Mouse (Mus musculus) thymus, postnatal 4 days (tissue): ENCODE data around the gene Zdhhc7.

Experiments used
- DNase-seq: peaks from one replicate; pipeline ENCODE4 v3.0.0; 2021

The Zdhhc7 gene

GRCm38 (mm10) chr8:120101068-120101972 is at the start of gene Zdhhc7:
Gene Zdhhc7, minus strand, starts transcription at chr8:120101482.
- DNase-seq = peak; percentile 87

DNA sequence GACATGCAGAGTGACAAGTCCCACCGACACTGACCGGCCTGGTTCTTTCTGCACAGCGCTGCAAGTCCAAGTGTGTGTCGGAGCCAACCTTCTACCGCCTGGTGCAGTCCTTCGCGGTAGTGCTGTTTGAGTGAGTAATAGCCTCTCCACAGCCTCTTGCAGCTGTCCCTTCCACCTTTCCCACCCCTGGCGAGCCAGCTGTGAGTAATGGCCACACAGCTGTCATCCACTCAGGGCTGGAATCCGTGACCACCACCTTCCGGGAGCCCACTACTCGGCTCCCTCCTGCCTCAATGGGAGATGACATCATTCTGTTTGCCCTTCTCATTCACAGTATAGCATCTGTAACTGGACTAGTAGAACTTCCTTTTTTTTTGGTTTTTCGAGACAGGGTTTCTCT is 48.7 kb upstream of the Zdhhc7 start:
- DNase-seq = no peak

DNA sequence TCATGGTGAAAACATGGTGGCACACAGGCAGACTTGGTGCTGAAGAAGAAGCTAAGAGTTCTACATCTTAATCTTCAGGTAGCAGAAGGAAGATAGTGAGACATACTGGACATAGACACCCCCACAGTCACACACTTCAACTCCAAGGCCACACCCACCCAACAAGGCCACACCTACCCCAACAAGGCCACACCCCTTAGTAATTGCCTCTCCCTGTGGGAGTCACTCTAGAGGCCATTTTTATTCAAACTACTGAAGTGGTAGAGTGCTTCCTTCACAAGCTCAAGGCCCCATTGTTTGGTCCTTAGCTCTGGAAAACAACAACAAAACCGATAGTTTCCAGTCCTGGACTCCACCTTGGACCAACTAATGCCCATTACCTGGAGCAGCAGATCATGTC is 44.8 kb upstream of the Zdhhc7 start:
- DNase-seq = no peak

DNA sequence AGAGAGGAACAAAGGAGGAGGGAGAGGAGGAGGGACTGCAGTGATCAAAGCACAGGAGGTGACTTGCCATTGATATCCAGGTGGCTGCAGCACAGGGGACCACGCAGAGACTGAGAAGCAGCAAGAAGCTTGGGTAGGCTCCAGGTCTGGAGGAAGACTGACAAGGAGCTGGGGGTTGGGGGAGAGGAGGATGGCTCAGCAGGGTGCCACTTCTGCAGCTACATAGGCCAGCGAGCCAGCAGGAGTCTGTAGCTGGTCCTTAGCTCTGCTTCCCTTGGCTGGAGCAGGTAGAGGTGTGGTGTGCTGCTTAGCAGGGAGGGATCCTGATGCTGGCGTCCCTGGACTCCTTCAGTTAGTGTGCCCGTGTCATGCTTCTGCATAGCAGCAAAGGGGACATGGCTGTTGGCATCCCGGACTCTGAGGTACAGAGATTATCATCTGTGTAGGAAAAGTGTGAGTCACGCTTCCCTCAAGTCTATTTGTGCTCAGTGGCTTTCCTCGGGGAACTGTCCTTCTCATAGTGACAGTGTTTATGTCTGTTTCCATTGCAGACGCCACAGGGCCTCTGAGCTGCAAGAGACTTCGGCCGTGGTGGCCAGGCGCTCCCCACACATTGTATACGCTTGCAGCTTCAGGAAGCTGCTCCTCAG is 43.5 kb upstream of the Zdhhc7 start:
- no peak for DNase-seq

GRCm38 (mm10) chr8:120143911-120144651 is 42.8 kb upstream of the Zdhhc7 start:
- no peak for DNase-seq

DNA sequence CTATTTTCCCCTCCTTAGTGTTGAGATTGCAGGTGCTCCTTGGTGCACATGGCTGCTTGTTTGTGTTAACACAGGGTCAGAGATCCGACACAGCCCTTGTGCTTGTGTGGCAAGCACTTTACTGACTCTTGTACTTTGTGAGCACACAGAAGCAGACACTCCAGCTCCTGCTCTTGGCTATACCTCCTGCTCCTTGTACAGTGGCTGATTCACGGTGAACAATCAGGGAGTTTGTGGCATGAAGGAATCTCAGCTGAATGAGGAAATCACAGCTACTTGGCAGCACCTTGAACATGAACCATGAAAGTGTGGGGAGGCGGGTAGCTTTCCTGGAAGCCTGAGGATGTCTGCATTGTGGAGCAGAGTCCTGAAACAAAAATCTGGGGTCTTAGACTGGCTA is 39.5 kb upstream of the Zdhhc7 start:
- no peak for DNase-seq

DNA sequence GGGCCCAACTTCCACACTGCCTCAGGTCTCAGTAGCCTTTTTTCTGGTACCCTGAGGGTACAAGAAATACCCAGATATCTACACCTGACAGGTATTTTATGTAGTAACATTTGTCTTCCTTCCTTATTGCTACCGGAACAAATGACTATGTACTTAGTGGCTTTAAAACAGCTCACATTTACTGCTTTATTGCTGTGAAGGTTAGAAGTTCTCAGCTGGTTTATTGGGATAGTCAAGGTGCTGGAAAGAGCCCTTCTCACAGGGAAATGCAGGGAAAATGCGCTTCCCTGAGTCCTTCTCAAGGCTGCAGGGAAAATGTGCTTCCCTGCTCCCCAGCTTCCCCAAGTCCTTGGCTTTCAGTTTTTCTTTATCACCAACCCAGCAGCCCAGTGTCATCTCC is 37.7 kb upstream of the Zdhhc7 start:
- DNase-seq = no peak

DNA sequence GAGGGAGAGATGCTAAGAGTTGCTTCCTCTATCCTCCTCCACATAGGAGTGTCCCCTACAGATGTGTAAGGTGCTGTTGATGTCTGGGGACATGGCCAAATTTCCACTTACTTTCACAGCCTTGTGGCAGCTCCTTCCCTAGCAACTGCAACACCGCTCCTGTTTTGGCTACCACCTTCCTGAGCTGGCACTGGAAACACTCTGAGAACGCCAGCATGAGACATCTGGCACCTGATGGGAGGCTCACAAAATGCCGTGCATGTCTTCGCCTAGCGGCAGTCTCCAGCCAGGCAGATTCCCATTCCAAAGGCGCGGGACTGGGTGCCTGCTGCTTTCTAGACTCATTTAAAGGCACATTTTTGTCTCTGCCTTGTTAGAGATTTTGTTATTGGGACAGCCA is 35.3 kb upstream of the Zdhhc7 start:
- DNase-seq = no peak

DNA sequence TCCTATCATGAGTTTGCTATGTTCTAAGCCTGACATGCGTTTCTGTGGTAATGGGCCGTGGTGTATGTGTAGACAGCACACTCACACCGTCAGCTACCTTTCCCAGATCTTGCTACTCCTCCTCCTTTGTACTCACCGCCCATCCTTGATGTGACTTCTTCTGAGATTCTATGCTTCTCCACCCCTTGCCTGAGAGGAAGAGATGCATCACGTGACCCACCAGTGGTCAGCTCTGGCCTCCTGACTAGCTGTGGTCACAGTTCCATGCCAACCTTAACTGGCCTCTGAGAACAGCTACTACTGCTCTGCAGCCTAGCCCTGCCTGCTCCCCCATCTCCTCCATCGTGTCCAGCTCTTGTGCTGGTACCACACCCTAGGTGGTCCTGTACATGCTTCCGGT is 34.4 kb upstream of the Zdhhc7 start:
- no peak for DNase-seq

DNA sequence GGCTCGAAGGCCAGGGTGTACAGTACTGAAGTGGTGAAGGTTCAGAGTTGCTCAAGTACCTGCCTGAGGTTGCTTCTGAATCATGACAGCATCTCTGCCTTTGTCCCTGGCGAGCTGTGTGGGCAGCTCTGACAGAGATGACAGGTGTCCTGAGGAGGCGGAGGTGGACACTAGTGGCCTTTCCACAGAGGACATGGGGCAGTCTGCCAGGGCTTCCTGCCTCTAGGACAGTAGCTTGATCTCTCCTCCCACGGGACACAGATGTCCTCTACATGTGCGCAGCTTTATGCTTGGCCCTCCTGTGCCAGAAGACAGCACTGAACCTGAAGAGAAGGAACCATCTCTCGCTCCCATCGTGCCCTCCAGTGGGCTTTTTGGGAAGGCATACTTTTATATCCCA is 31.9 kb upstream of the Zdhhc7 start:
- no peak for DNase-seq

- DNase-seq = no peak
These were observed 29.9 kb upstream of the Zdhhc7 start for GRCm38 (mm10) chr8:120131158-120131557.

DNA sequence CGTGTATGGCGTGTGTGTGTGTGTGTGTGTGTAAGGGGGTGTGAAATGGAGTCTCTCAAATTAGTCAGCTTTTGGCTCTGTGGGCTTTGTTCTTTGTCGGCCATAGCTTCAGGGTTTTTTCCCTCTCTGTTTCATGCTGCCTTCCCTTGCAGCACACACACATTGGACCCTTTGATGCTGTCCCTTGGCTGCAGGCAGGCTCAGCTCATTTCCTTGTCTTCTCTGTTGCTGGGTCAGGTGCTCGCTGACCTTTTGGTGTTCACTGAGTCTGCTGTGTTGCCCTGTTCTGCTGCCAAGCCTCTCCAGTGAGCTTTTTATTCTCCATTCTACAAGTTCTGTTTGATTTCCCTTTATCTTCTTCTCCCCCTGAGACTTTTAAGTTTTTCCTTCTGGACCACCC is 28.3 kb upstream of the Zdhhc7 start:
- no peak for DNase-seq

- DNase-seq = no peak
These were observed 25.3 kb upstream of the Zdhhc7 start for GRCm38 (mm10) chr8:120126357-120127161.

GRCm38 (mm10) chr8:120124836-120125389 is 23.6 kb upstream of the Zdhhc7 start:
- no peak for DNase-seq

DNA sequence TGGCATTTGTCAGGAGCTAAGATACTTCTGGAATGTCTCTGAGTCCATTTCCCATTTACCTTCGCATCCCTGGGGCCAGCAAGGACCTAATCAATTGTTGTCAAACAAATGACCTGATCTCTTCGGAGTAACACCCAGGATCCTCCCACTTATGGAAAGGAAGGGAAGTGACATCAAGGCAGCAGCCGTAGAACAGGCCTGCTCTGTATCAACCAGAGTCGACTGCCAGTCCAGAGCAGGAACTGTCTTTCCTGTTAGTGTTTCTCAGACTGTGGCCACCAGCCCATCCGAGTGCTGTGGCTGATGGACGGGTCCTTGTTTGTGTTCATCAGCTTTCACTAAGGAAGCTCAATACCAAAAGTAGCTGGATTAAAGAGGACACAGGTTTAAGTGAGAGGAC is 23.0 kb upstream of the Zdhhc7 start:
- no peak for DNase-seq

- no peak for DNase-seq
These were observed 19.7 kb upstream of the Zdhhc7 start for GRCm38 (mm10) chr8:120120951-120121350.

- DNase-seq = no peak
These were observed 18.6 kb upstream of the Zdhhc7 start for GRCm38 (mm10) chr8:120119931-120120330.

- DNase-seq = no peak
These were observed 18.1 kb upstream of the Zdhhc7 start for GRCm38 (mm10) chr8:120119429-120119828.

DNA sequence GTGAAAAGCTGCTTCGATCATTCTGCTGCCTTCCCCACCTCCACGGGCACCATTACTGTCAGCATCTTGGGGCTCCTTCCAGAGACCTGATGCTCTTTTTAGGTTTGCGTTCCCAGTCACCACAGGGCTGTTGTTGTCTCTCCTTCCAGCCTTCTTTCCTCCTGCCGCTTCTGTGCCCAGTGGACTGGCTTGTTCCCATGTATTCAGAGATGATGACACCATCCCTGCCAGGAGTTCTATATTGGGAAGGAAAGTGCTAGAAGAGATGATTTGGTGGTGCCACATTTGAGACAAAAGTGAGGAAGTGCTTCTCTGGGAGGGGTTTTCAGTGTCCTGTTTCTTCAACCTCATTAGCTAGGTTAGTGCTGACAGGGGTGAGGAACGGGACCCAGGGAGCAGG is 17.6 kb upstream of the Zdhhc7 start:
- no peak for DNase-seq

GRCm38 (mm10) chr8:120118162-120118561 is 16.9 kb upstream of the Zdhhc7 start:
- no peak for DNase-seq

DNA sequence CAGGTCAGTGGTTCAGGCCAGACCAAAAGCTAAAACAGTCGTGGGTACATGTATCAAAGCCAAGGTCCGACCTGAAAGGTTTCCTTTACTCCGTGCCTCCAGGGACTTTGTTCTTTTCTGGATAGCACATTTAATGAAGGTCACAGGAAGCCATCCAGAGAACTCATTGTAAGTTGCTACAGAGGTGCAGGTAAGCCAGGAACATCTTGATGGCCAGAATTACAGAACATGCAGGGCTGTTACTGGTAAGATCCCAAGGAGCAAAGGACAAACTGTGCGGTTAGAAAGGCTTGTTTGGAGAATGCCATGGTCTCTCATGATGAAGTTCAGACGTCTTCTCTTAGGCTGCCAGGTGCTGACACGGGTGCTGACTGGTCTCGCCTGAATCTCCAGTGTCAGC is 15.3 kb upstream of the Zdhhc7 start:
- no peak for DNase-seq

DNA sequence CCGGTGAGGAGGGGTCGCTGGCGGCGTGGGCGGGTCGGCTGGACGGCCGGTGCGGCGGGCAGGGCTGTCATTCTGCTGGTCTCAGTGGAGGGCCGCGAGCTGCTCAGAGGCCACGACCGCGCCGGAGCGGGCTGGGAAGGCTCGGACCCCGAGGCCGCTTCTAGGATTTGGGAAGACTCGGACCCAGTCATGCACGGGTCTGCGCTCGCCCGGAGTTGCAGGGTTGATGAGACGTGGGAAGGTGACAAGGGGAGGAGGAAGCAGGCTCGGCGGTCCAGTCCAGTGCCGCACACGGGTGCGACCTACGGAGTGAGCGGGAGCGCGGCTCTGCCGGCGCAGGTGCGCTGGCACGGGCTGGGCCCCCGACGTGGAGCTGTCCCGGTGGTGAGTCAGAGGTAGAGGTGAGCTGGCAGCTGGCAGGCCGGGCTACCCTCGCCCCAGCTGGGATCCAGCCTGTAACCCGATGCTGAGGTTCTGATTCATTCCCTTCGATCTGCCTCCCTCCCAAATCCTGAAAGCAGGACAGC is 13.1 kb upstream of the Zdhhc7 start:
- DNase-seq = no peak
